Mouse (Mus musculus): ENCODE results near the gene Tspear. TPM values are rescaled to one million over a fixed set of nuclear protein-coding genes. Genes with fewer than 3 reads are reported as not detected.
"Not testable (repeated sequence)": the region's sequence is repeated elsewhere in the genome, so short reads cannot be mapped to it uniquely, and the experiment has no call there.

The Tspear gene
- polyA plus RNA-seq, 1 experiment from 2014 or later, result 1.1 TPM

GRCm38 (mm10) chr10:77720299-77720698, 33.9 kb downstream of the Tspear start, which contains the start of gene Krtap12-1:
TSS of gene Krtap12-1 (plus strand) at chr10:77720599.
- H3K36me3 ChIP-seq (replicated peaks); H3K27me3 ChIP-seq (ENCODE audit: poor library complexity, severe bottlenecking); H3K4me1 ChIP-seq; DNase-seq (ENCODE audit: extremely low spot score, low spot score); H3K27ac ChIP-seq; H3K4me3 ChIP-seq; H3K9me3 ChIP-seq: not testable (repeated sequence)
- WGBS, result 89% methylated on average over 1 of the region's 1 CpGs

DNA sequence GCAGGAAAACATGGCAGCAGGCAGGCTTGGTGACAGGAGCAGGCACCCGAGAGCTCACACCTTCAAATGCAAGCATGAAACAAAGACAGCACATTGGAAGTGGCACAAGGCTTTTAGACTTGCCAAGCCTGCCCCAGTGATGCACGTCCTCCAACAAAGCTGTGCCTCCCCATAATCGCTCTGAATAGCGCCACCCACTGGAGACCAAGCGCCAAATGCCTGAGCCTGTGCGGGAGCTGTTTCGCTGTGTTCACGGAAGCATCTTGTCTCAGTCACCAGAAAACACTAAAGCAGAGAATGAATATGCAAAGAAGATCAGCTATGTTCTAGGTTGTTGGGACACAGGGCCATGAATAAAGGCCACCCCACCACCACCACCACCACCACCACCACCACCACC, 38.5 kb downstream of the Tspear start:
- H3K27me3 ChIP-seq (ENCODE audit: poor library complexity, severe bottlenecking), result no peaks in the 10 kb centered on the region
- H3K36me3 ChIP-seq (replicated peaks), result no peaks in the 10 kb centered on the region
- no peak overlapping the region for H3K4me3 ChIP-seq
- DNase-seq (ENCODE audit: extremely low spot score, low spot score), result no peak
- peaks cover 4% of the 10 kb centered on the region; the same call in 1 of the 2 replicates for H3K4me1 ChIP-seq
- WGBS, result 73% methylated on average over 8 of the region's 8 CpGs
- H3K9me3 ChIP-seq, result peaks cover 7% of the 10 kb centered on the region; the same call in 1 of the 2 replicates
- H3K27ac ChIP-seq, result no peak overlapping the region

DNA sequence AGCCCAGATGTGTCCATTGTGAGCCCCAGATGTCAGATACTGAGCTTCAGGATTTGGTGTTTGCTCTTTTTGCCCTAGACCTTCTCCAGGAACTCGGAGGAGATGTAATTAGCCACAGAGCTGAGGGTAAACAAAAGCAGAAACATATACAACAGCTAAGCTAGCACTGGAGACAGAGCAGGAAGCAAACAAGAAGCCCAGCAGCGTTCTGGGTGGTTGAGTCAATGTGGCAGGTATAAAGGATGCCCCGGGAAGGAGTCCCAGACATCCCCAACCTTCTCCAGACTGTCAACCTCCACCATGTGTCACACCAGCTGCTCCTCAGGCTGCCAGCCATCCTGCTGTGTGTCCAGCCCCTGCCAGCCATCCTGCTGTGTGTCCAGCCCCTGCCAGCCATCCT, 39.8 kb downstream of the Tspear start, which contains the start of gene Gm10100:
Gene Gm10100 (plus strand): TSS at position 301 of the 400 bp plus-strand sequence.
- H3K27me3 ChIP-seq (ENCODE audit: poor library complexity, severe bottlenecking), result no peaks in the 10 kb centered on the region
- H3K4me3 ChIP-seq, result no peak within 1 kb of the TSS
- H3K9me3 ChIP-seq, result no peaks in the 10 kb centered on the region
- no peaks in the 10 kb centered on the region for H3K36me3 ChIP-seq (replicated peaks)
- no peak within 1 kb of the TSS for H3K27ac ChIP-seq
- DNase-seq (ENCODE audit: extremely low spot score, low spot score), result no peak
- WGBS, result 44% methylated on average over 3 of the region's 3 CpGs
- H3K4me1 ChIP-seq, result peaks cover 4% of the 10 kb centered on the region; the same call in 1 of the 2 replicates

GRCm38 (mm10) chr10:77728280-77728679, 41.9 kb downstream of the Tspear start:
- WGBS, result 60% methylated on average over 4 of the region's 4 CpGs
- DNase-seq (ENCODE audit: extremely low spot score, low spot score), result no peak

GRCm38 (mm10) chr10:77729241-77729640, 42.9 kb downstream of the Tspear start:
- H3K27me3 ChIP-seq (ENCODE audit: poor library complexity, severe bottlenecking), result no peaks in the 10 kb centered on the region
- no peaks in the 10 kb centered on the region for H3K36me3 ChIP-seq (replicated peaks)
- H3K9me3 ChIP-seq, result peaks cover 3% of the 10 kb centered on the region; the same call in 1 of the 2 replicates
- no peak for DNase-seq (ENCODE audit: extremely low spot score, low spot score)
- H3K27ac ChIP-seq, result no peak overlapping the region
- no peak overlapping the region for H3K4me3 ChIP-seq
- peaks cover 4% of the 10 kb centered on the region; the same call in 1 of the 2 replicates for H3K4me1 ChIP-seq
- WGBS, result 50% methylated on average over 4 of the region's 4 CpGs

More at GRCm38 (mm10) chr10:77728280-77728679, 41.9 kb downstream of the Tspear start:
- Histone ChIP-seq H3K9me3 (no peaks in the 10 kb centered on the region), H3K27me3 (ENCODE audit: poor library complexity, severe bottlenecking) (no peaks in the 10 kb centered on the region), H3K4me1 (peaks cover 4% of the 10 kb centered on the region; the same call in 1 of the 2 replicates), H3K4me3 (no peak overlapping the region), H3K27ac (no peak overlapping the region), H3K36me3 (replicated peaks) (no peaks in the 10 kb centered on the region)

- 83% methylated on average over 1 of the region's 1 CpGs for WGBS
- Histone ChIP-seq H3K4me1 (peaks cover 21% of the 10 kb centered on the region), H3K27ac (no peak overlapping the region), H3K4me3 (no peak overlapping the region), H3K9me3 (peaks cover 12% of the 10 kb centered on the region), H3K36me3 (replicated peaks) (no peaks in the 10 kb centered on the region), H3K27me3 (ENCODE audit: poor library complexity, severe bottlenecking) (no peaks in the 10 kb centered on the region)
- no peak for DNase-seq (ENCODE audit: extremely low spot score, low spot score)
Measured at GRCm38 (mm10) chr10:77735928-77736327, 49.6 kb downstream of the Tspear start.

- 89% methylated on average over 4 of the region's 4 CpGs for WGBS
Measured at GRCm38 (mm10) chr10:77738929-77739328, 52.6 kb downstream of the Tspear start.

DNA sequence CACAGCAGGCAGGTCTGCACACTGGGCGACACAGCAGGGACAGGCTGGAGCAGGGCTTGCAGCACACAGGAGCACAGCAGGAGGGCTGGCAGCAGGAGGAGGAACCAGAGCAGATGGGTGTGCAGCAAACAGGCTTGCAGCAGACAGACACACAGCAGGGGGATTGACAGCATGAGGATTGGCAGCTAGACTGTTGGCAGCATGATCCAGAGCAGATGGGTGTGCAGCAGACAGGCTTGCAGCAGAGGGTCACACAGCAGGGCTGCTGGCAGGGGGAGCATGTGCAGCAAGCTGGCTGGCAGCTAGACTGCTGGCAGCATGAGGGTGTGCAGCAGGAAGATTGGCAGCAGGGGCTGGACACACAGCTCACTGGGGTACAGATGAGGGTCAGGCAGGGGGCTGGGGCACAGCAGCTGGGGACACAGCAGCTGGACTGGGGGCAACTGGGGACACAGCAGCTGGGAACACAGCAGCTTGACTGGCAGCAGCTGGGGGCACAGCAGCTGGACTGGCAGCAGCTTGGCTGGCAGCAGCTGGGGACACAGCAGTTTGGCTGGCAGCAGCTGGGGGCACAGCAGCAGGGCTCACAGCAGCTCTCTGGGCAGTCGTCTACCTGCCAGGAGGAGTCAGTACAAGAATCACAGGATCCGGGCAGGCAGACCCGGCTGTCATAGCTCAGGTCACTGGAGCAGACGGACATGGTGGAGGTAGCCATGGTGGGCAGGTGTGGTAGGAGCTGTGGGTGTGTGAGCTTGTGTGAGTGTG, 55.7 kb downstream of the Tspear start, which contains the start of gene Gm18596:
Gene Gm18596 (minus strand): TSS at position 715 of the 765 bp plus-strand sequence.
- H3K9me3 ChIP-seq; DNase-seq (ENCODE audit: extremely low spot score, low spot score); H3K4me3 ChIP-seq; H3K36me3 ChIP-seq (replicated peaks); H3K27me3 ChIP-seq (ENCODE audit: poor library complexity, severe bottlenecking): not testable (repeated sequence)
- Histone ChIP-seq H3K27ac (peak within 1 kb of the TSS; percentile 60; the same call in 1 of the 2 replicates), H3K4me1 (peaks cover 32% of the 10 kb centered on the region)
- 52% methylated on average over 5 of the region's 5 CpGs for WGBS

More at GRCm38 (mm10) chr10:77738929-77739328, 52.6 kb downstream of the Tspear start:
- no peaks in the 10 kb centered on the region for H3K27me3 ChIP-seq (ENCODE audit: poor library complexity, severe bottlenecking)
- peaks cover 37% of the 10 kb centered on the region for H3K4me1 ChIP-seq
- no peak for DNase-seq (ENCODE audit: extremely low spot score, low spot score)
- H3K27ac ChIP-seq, result no peak overlapping the region
- peaks cover 12% of the 10 kb centered on the region for H3K9me3 ChIP-seq
- no peaks in the 10 kb centered on the region for H3K36me3 ChIP-seq (replicated peaks)
- no peak overlapping the region for H3K4me3 ChIP-seq

GRCm38 (mm10) chr10:77750686-77751085, 64.3 kb downstream of the Tspear start:
- not testable (repeated sequence) for H3K9me3 ChIP-seq; H3K36me3 ChIP-seq (replicated peaks); H3K4me3 ChIP-seq; H3K27me3 ChIP-seq (ENCODE audit: poor library complexity, severe bottlenecking); H3K4me1 ChIP-seq; DNase-seq (ENCODE audit: extremely low spot score, low spot score)
- 81% methylated on average over 1 of the region's 1 CpGs for WGBS
- H3K27ac ChIP-seq, result 0 out of 2 replicates have a peak overlapping the region, but pooled peaks have one; percentile 20

GRCm38 (mm10) chr10:77751254-77751653, 64.9 kb downstream of the Tspear start, which contains the start of gene Gm9736:
TSS of gene Gm9736 (minus strand) at chr10:77751354.
- 67% methylated on average over 1 of the region's 1 CpGs for WGBS
- H3K27ac ChIP-seq, result 0 out of 2 replicates have a peak within 1 kb of the TSS, but pooled peaks have one; percentile 20
- H3K9me3 ChIP-seq; H3K4me3 ChIP-seq; H3K36me3 ChIP-seq (replicated peaks); DNase-seq (ENCODE audit: extremely low spot score, low spot score); H3K4me1 ChIP-seq; H3K27me3 ChIP-seq (ENCODE audit: poor library complexity, severe bottlenecking): not testable (repeated sequence)

- 68% methylated on average over 3 of the region's 3 CpGs for WGBS
- H3K27me3 ChIP-seq (ENCODE audit: poor library complexity, severe bottlenecking); H3K9me3 ChIP-seq; H3K27ac ChIP-seq; H3K4me1 ChIP-seq; H3K36me3 ChIP-seq (replicated peaks); DNase-seq (ENCODE audit: extremely low spot score, low spot score); H3K4me3 ChIP-seq: not testable (repeated sequence)
Measured at GRCm38 (mm10) chr10:77752312-77752711, 65.9 kb downstream of the Tspear start.

DNA sequence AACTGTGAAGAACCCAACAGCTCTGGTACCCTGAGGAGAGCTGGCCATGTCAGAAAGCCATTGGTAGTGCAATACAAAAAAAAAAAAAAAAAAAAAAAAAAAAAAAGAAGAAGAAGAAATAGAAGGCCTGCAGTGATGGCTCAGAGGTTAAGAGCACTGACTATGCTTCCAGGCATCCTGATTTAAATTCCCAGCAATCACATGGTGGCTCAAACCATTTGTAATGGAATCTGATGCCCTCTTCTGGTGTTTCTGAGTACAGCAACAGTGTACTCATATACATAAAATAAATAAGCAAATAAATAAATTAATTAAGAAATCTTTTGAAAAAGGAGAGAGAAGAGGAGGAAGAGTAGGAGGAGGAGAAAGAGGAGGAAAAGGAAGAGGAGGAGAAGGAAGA, 67.1 kb downstream of the Tspear start:
- Histone ChIP-seq H3K36me3 (replicated peaks) (no peaks in the 10 kb centered on the region), H3K4me3 (no peak overlapping the region), H3K4me1 (peaks cover 9% of the 10 kb centered on the region), H3K9me3 (no peaks in the 10 kb centered on the region), H3K27me3 (ENCODE audit: poor library complexity, severe bottlenecking) (no peaks in the 10 kb centered on the region), H3K27ac (no peak overlapping the region)
- no peak for DNase-seq (ENCODE audit: extremely low spot score, low spot score)

- not testable (repeated sequence) for H3K4me1 ChIP-seq; H3K36me3 ChIP-seq (replicated peaks); H3K4me3 ChIP-seq; H3K27ac ChIP-seq; H3K9me3 ChIP-seq; DNase-seq (ENCODE audit: extremely low spot score, low spot score); H3K27me3 ChIP-seq (ENCODE audit: poor library complexity, severe bottlenecking)
- 43% methylated on average over 1 of the region's 1 CpGs for WGBS
Measured at GRCm38 (mm10) chr10:77759582-77759981, 73.2 kb downstream of the Tspear start, which contains the start of gene Gm3233. TSS of gene Gm3233 (minus strand) at chr10:77759682.
